Mouse (Mus musculus) erythroblast, embryonic 14.5 days (primary cell): ENCODE measurements around the gene Snw1.

ENCODE experiments used
- GATA1 ChIP-seq: IDR thresholded peaks from 2 replicates; pipeline ENCODE4 v1.6.1; 2012; ENCODE audit warnings: low read length, inconsistent platforms, mixed read lengths
- TAL1 ChIP-seq: IDR thresholded peaks from 3 replicates; pipeline ENCODE4 v1.6.1; 2012; ENCODE audit warnings: low read length, inconsistent platforms, mixed read lengths

- TF ChIP-seq GATA1 (no peak), TAL1 (no peak)
Observed at GRCm38 (mm10) chr12:87442177-87443114, 29.6 kb downstream of the Snw1 start.
